Mouse (Mus musculus) spleen, adult 2 months (tissue): Measurements from ENCODE around the gene Gm15557. TPM values are rescaled to one million over a fixed set of nuclear protein-coding genes. Genes with fewer than 3 reads are reported as not detected.
A peak's percentile ranks its signal among the peaks of the same experiment; 100 is the strongest.
"Not testable (repeated sequence)": the region's sequence is repeated elsewhere in the genome, so short reads cannot be mapped to it uniquely, and the experiment has no call there.

Experiments used
- DNase-seq, 2 experiments: peaks; one replicate each; pipeline versions ENCODE4 v3.0.0 to v3.0.0-alpha.2; 2012 to 2021; ENCODE audit warnings: low spot score in 2 of 2, low read depth in 1 of 2
- H3K27ac ChIP-seq: fragments of 200-500 bp; 2 replicates; pipeline ENCODE4 v1.5.1; 2012; ENCODE audit warnings: low read length, inconsistent platforms; ENCODE audit not compliant: insufficient read depth
- H3K27me3 ChIP-seq: fragments of 200-500 bp; 2 replicates; pipeline ENCODE4 v1.6.1; 2012; ENCODE audit warnings: mild to moderate bottlenecking, moderate library complexity, low read length, inconsistent platforms; ENCODE audit not compliant: control insufficient read depth, insufficient read depth
- H3K36me3 ChIP-seq: fragments of 200-500 bp; 2 replicates; pipeline ENCODE4 v1.6.1; 2012; ENCODE audit warnings: mild to moderate bottlenecking, low read length, inconsistent platforms; ENCODE audit not compliant: control insufficient read depth, insufficient read depth
- H3K4me1 ChIP-seq: fragments of 200-500 bp; 2 replicates; pipeline ENCODE4 v1.6.1; 2011; ENCODE audit warnings: inconsistent platforms; ENCODE audit not compliant: control insufficient read depth, insufficient read depth, insufficient read length
- H3K4me3 ChIP-seq: fragments of 200-500 bp; 2 replicates; pipeline ENCODE4 v1.5.1; 2011; ENCODE audit warnings: mild to moderate bottlenecking, inconsistent platforms; ENCODE audit not compliant: insufficient read depth, insufficient read length; ENCODE audit errors: extremely low read depth
- CTCF ChIP-seq: fragments of 200-500 bp; IDR thresholded peaks from 2 replicates; pipeline ENCODE4 v1.5.1; 2011; ENCODE audit warnings: mild to moderate bottlenecking, inconsistent platforms; ENCODE audit not compliant: insufficient read depth, insufficient read length, insufficient replicate concordance; ENCODE audit errors: extremely low read depth
- POLR2A ChIP-seq: fragments of 200-500 bp; IDR thresholded peaks from 2 replicates; pipeline ENCODE4 v1.6.1; 2011; ENCODE audit warnings: low read depth, low read length, inconsistent platforms
- WGBS: fragments of 180-500 bp; shearing (Covaris S2); methylation state at CpG from one replicate; pipeline ENCODE4 v1.1.7; 2018; 5-methylcytosine and 5-hydroxymethylcytosine counted together
- polyA plus RNA-seq: library from polyadenylated mRNA; depleted of rRNA; stranded (reverse); fragments of >200 nt; gene quantifications from 2 replicates; pipeline ENCODE4 v1.2.3, GENCODE M21; 2012

Gm15557 gene
- polyA plus RNA-seq, 1 experiment: not detected

GRCm38 (mm10) chr2:155923143-155923542, 17.4 kb upstream of the Gm15557 start:
- no peak overlapping the region for H3K4me3 ChIP-seq
- no peak for DNase-seq
- 85% methylated on average over 7 of the region's 7 CpGs for WGBS

DNA sequence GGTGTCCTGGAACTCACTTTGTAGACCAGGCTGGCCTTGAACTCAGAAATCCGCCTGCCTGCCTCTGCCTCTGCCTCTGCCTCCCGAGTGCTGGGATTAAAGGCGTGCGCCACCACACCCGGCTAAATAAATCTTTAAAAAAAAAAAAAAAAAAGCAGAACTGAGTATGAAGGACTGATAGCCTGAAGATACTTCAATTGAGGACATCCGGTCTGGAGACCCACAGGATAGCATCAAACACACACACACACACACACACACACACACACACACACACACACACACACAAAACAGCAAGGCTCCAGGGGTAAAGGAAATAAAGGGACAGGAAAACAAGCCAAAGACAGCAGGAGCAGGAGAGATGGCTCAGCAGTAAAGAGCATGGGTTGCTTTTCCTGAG, 15.3 kb upstream of the Gm15557 start:
- WGBS: 74% methylated on average over 6 of the region's 6 CpGs
- not testable (repeated sequence) for H3K27ac ChIP-seq, H3K4me1 ChIP-seq, H3K36me3 ChIP-seq, H3K27me3 ChIP-seq, DNase-seq, H3K4me3 ChIP-seq

More at GRCm38 (mm10) chr2:155923143-155923542, 17.4 kb upstream of the Gm15557 start:
- Histone ChIP-seq H3K36me3 (peaks cover 2% of the 10 kb centered on the region; the same call in 1 of the 2 replicates), H3K27me3 (no peaks in the 10 kb centered on the region), H3K4me1 (no peaks in the 10 kb centered on the region), H3K27ac (no peak overlapping the region)
- TF ChIP-seq CTCF (no peak), POLR2A (no peak)

DNA sequence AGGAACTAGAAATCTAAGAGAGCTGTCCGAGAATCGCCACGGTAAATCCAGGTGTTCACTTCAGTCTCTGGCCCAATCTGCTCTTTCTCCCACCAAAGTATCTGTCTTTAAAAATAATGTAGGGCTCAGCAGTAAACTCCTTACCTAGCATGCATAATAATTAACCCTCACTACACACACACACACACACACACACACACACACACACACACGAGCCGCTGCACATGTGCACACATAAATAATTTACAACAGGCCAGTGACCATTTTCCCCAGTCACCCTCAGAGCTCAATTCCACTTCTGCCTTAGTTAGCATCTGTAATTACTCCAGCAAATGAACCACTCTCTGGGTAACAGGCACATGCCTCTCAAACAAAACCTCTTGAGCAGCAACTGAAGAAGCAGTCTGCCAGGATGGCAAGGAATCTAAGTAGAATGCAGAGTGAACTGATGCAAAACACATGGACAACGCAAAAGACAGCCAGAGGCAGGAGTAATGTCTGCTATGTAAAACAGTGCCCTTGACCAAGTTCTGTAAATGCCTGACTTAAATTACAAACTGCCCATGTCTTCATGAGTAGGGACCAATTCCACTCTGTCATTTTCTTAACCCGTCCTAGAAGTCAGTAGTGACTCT, 11.7 kb upstream of the Gm15557 start:
- no peaks in the 10 kb centered on the region for H3K27me3 ChIP-seq
- H3K27ac ChIP-seq: no peak overlapping the region
- peaks cover 5% of the 10 kb centered on the region; the same call in 1 of the 2 replicates for H3K4me1 ChIP-seq
- TF ChIP-seq POLR2A: no peak
- no peak for TF ChIP-seq CTCF
- WGBS: 67% methylated on average over 7 of the region's 7 CpGs
- no peak for DNase-seq
- H3K36me3 ChIP-seq: no peaks in the 10 kb centered on the region
- H3K4me3 ChIP-seq: peak overlapping the region; percentile 14; the same call in 1 of the 2 replicates

DNA sequence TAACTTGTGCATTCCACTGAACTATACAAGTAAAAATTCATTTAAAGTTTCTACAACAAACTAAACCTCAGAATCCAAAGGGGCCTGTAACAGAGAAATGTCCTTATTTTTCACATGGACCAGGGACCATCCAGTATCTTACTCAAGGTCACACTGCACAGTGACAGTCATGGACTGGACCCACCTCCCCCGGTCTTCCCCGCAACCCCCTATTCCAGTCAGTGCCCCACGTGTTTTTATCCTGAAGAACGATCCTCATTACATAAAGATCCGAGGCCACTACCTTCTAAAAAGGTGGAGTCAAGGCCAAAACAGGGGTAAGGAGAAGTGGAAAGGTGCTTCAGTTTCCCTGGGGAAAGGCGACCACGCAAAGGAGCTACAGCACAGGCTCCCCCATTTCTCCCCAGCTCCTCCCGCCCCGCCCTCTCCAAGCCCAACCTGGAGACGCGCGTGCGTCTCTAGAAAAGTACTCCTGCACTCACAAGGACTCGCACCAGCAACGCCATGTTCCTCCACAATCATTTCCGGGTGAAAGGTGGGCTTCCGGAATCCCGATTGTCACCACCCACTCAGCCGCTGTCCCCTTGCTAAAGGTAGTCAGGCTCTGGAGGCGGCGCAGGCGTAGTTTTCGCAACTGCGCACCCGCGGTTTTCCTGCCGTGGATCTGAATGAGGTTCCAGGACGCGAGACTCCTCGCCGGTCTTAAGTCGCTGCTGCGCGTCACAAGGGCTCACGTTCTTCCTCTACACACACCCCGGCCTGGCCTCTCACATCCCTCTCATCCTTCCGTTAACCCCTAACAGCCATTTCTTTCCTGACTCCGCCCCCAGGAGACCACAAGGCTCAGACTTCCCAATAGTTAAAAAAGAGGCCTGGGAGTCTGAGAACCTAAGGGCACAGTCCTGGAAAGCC, 10.7 kb upstream of the Gm15557 start, which contains the start of gene Uqcc1:
Gene Uqcc1, minus strand, starts transcription at position 780 of the 912 bp plus-strand sequence.
- Histone ChIP-seq H3K36me3 (no peaks in the 10 kb centered on the region), H3K4me3 (peak within 1 kb of the TSS; percentile 78), H3K27ac (peak within 1 kb of the TSS; percentile 68), H3K4me1 (peaks cover 5% of the 10 kb centered on the region; the same call in 1 of the 2 replicates), H3K27me3 (no peaks in the 10 kb centered on the region)
- TF ChIP-seq POLR2A (peak; percentile 54; the same call in 1 of the 2 replicates), CTCF (no peak)
- peak; percentile 87 to 89 for DNase-seq
- under 1% methylated on average over 38 of the region's 38 CpGs for WGBS

- 38% methylated on average over 7 of the region's 7 CpGs for WGBS
- no peak for DNase-seq
- Histone ChIP-seq H3K27ac (no peak overlapping the region), H3K4me3 (no peak overlapping the region), H3K36me3 (no peaks in the 10 kb centered on the region), H3K4me1 (no peaks in the 10 kb centered on the region), H3K27me3 (no peaks in the 10 kb centered on the region)
- TF ChIP-seq POLR2A: no peak
- TF ChIP-seq CTCF: no peak
Observed at GRCm38 (mm10) chr2:155939897-155940529, 515 bp upstream of the Gm15557 start.

- H3K36me3 ChIP-seq: no peaks in the 10 kb centered on the region
- H3K4me1 ChIP-seq: no peaks in the 10 kb centered on the region
- DNase-seq: no peak
- 89% methylated on average over 40 of the region's 40 CpGs for WGBS
- TF ChIP-seq CTCF (no peak), POLR2A (no peak)
- no peaks in the 10 kb centered on the region for H3K27me3 ChIP-seq
- H3K27ac ChIP-seq: no peak overlapping the region
- H3K4me3 ChIP-seq: no peak overlapping the region
Observed at GRCm38 (mm10) chr2:155941697-155942442, 1.3 kb downstream of the Gm15557 start.
